Mouse (Mus musculus) C2C12 (cell line): Measurements from ENCODE around the gene Pik3c2g.

ENCODE experiments used
- CEBPB ChIP-seq: IDR thresholded peaks from one replicate; pipeline ENCODE4 v1.6.1; 2011; ENCODE audit warnings: low read depth, mild to moderate bottlenecking, control low read depth, moderate library complexity
- CTCF ChIP-seq: IDR thresholded peaks from one replicate; pipeline ENCODE4 v1.5.1; 2011; ENCODE audit not compliant: control insufficient read depth, insufficient read depth, insufficient read length
- FOSL1 ChIP-seq: IDR thresholded peaks from one replicate; pipeline ENCODE4 v1.8.0; 2011; ENCODE audit warnings: mild to moderate bottlenecking, low read length; ENCODE audit not compliant: poor library complexity, insufficient read depth, severe bottlenecking
- MAX ChIP-seq: IDR thresholded peaks from one replicate; pipeline ENCODE4 v1.6.1; 2011; ENCODE audit warnings: mild to moderate bottlenecking, control low read depth
- MYOD1 ChIP-seq: IDR thresholded peaks from one replicate; pipeline ENCODE4 v1.6.1; 2011; ENCODE audit warnings: low read depth; ENCODE audit not compliant: control insufficient read depth, insufficient read length
- MYOG ChIP-seq: IDR thresholded peaks from one replicate; pipeline ENCODE4 v1.6.1; 2011; ENCODE audit not compliant: control insufficient read depth, insufficient read length; ENCODE audit errors: extremely low read depth
- USF1 ChIP-seq: IDR thresholded peaks from one replicate; pipeline ENCODE4 v1.6.1; 2011; ENCODE audit warnings: low read depth, mild to moderate bottlenecking, control low read depth, moderate library complexity

GRCm38 (mm10) chr6:139974668-139975067 lies 387.6 kb downstream of the Pik3c2g start:
- TF ChIP-seq MYOG (no peak), CTCF (no peak), MYOD1 (no peak), USF1 (no peak), MAX (no peak), CEBPB (no peak), FOSL1 (no peak)
